Mouse (Mus musculus): Measurements from ENCODE around the gene Syne2.

- TF ChIP-seq CTCF (conservative IDR thresholded peaks at IDR 0.05; ENCODE audit: low read length) (no peak), NANOG (IDR thresholded peaks at IDR 0.05; ENCODE audit: borderline replicate concordance, low read length) (no peak)
Measured at GRCm38 (mm10) chr12:76128306-76128705, 310.4 kb downstream of the Syne2 start.

Data from E14TG2a.4 (cell line).